Mouse (Mus musculus): ENCODE results near the gene Klhl30. TPM values are rescaled to one million over a fixed set of nuclear protein-coding genes. Genes with fewer than 3 reads are reported as not detected.
A peak's percentile ranks its signal among the peaks of the same experiment; 100 is the strongest.

Klhl30 gene
- polyA plus RNA-seq, 1 experiment from 2014 or later = 0.97 TPM

DNA sequence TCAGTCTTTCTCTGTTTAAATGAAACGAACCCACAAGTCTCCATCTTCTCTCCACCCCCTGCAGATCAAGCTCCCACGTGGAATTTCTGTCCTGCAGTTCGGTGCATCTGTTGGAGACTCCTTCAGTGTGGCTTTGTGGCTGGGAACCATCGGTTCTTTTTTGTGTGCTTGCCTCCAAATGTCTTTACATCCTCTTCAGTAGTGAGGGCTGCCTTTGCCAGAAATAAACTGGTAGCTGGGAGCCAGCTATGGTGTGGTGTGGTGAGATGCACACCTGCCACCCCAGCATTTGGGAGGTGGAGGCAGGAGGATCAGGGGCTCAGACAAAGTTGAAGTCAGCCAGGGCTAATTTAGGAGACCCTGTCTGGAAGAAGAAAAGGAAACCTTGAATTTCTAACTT is 18.7 kb upstream of the Klhl30 start:
- Histone ChIP-seq H3K9ac (no peak overlapping the region), H3K4me2 (no peak overlapping the region), H3K27ac (no peak overlapping the region), H3K4me1 (peaks cover 11% of the 10 kb centered on the region), H3K36me3 (no peaks in the 10 kb centered on the region), H3K9me3 (no peaks in the 10 kb centered on the region), H3K27me3 (no peaks in the 10 kb centered on the region), H3K4me3 (no peak overlapping the region)
- 45% methylated on average over 4 of the region's 4 CpGs for WGBS
- no peak for ATAC-seq (ENCODE audit: insufficient number of reproducible peaks, insufficient read depth, low FRiP score, low TSS enrichment, low read depth)

DNA sequence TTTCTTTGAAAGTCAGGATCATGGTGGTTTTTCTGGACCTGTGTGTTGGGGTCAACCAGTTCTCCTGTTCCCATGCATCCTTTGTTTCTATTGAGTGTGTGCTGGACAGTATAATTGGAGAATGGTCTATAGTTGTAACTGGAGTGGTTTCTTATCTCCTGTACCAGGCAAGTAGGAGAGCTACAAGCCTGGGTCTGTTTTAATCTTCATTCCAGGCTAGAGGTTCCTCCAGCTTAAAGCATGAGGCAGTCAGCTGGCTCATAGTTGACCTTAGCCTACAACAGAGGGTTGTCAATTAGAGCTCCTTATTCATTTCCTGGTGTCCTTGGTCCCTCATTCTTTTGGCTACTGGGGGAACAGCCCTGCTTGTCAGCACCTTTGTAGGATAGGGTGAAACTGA is 17.2 kb upstream of the Klhl30 start:
- Histone ChIP-seq H3K9ac (no peak overlapping the region), H3K27ac (no peak overlapping the region), H3K9me3 (no peaks in the 10 kb centered on the region), H3K27me3 (no peaks in the 10 kb centered on the region), H3K4me3 (no peak overlapping the region), H3K4me1 (peaks cover 4% of the 10 kb centered on the region), H3K36me3 (no peaks in the 10 kb centered on the region), H3K4me2 (no peak overlapping the region)
- ATAC-seq (ENCODE audit: insufficient number of reproducible peaks, insufficient read depth, low FRiP score, low TSS enrichment, low read depth) = no peak

DNA sequence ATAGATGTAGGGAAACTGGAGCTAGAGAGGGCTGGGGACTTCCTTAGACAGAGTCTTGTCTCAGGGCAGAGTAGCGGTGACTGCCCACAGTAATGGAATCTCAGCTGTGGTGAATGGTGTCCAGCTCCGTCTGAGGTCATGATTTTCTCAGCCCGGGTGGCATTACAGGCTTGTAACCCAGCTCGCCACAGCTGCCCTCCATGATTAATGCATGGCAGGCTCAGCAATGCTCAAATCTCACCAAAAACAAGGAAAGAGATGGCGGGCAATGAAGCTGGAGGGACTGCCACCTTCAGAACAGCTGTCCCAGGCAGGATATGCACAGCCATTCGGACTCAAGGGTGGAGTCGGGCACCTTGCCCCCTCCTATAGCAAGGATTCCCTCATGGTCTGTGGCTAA is 13.5 kb upstream of the Klhl30 start:
- WGBS = 87% methylated on average over 7 of the region's 7 CpGs
- peaks cover 21% of the 10 kb centered on the region for H3K27me3 ChIP-seq
- no peak overlapping the region for H3K4me3 ChIP-seq
- no peak overlapping the region for H3K9ac ChIP-seq
- ATAC-seq (ENCODE audit: insufficient number of reproducible peaks, insufficient read depth, low FRiP score, low TSS enrichment, low read depth) = no peak
- no peaks in the 10 kb centered on the region for H3K36me3 ChIP-seq
- no peak overlapping the region for H3K27ac ChIP-seq
- no peaks in the 10 kb centered on the region for H3K9me3 ChIP-seq
- no peaks in the 10 kb centered on the region for H3K4me1 ChIP-seq
- no peak overlapping the region for H3K4me2 ChIP-seq

DNA sequence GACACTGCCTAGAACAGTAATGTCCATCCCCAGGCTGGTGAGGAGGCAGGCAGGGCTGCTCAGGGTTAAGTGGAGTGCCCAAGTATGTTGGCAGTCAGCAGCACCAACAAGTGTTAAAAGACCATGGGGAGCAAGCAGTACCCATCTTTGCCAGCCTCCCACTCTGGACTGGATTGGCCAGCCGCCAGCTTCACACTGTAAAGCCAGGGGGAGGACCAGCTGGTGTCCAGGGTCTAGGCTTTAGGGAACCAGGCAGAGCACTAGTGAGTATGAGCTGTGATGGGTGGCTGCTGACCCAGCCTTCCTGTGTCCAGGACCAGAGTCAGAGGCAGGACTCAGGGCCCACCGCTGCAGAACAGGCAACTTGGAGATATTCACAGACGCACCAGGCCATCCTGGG is 6.8 kb upstream of the Klhl30 start:
- Histone ChIP-seq H3K36me3 (no peaks in the 10 kb centered on the region), H3K9me3 (no peaks in the 10 kb centered on the region), H3K27ac (no peak overlapping the region), H3K4me3 (no peak overlapping the region), H3K4me1 (peaks cover 11% of the 10 kb centered on the region), H3K9ac (no peak overlapping the region), H3K4me2 (no peak overlapping the region), H3K27me3 (peaks cover 66% of the 10 kb centered on the region)
- WGBS = 77% methylated on average over 3 of the region's 3 CpGs
- no peak for ATAC-seq (ENCODE audit: insufficient number of reproducible peaks, insufficient read depth, low FRiP score, low TSS enrichment, low read depth)

DNA sequence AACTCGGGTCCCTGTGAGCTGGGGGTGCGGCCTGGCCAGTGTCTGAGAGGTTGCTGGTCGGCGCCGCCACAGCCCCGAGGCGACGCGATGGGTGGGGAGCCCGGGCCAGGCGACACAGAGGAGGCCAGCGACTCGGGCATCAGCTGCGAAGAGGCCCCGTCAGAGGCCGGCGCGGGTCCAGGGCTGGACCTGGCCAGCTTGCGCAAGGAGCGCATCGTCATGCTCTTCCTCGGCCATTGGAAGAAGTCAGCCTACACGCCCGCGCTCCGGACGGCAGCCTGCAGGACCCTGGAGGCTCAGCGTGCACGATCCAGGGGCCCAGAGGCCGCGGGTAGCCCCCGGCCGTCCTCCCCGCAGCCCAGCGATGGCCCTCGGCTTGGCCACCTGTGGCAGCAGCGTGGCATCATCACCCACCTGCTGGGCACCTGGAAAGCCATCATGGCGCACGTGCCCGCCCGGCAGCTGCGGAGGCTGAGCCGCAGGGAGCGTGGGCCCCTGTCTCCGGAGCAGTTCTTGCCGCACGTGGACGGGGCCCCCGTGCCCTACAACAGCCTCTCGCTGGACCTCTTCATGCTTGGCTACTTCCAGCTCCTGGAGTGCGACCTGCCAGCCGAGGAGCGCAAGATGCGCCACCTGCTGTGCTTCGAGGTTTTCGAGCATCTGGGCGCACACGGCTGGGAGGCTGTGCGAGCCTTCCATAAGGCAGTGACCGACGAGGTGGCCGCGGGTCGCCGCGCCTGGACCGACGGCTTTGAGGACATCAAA is 5.7 kb upstream of the Klhl30 start:
- Histone ChIP-seq H3K27ac (no peak overlapping the region), H3K9ac (0 out of 2 replicates have a peak overlapping the region, but pooled peaks have one; percentile 4)
- 3% methylated on average over 68 of the region's 68 CpGs for WGBS

DNA sequence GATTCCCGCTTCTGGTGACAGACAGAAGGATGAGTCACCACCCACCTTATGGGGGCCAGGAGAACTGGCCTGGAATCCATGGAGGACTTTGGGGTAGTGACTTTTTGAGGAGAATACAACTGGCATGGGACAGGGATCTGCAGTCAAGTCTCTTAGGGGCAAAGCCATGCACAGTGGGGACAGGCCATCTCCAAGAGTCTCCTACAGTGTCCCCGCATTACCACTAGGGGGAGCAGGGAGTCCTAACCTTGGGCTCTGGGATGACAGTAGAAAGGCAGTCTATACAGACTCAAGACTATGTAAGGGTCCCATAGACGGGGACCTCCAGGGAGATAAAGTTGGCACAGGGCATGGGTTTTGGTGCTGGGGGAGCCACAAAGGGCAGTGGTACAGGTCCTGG is 3.9 kb upstream of the Klhl30 start:
- no peak overlapping the region for H3K4me3 ChIP-seq
- no peak overlapping the region for H3K9ac ChIP-seq
- no peaks in the 10 kb centered on the region for H3K9me3 ChIP-seq
- H3K4me1 ChIP-seq = peaks cover 11% of the 10 kb centered on the region
- peaks cover 50% of the 10 kb centered on the region for H3K27me3 ChIP-seq
- no peak overlapping the region for H3K27ac ChIP-seq
- H3K4me2 ChIP-seq = no peak overlapping the region
- 40% methylated on average over 3 of the region's 3 CpGs for WGBS
- H3K36me3 ChIP-seq = no peaks in the 10 kb centered on the region
- 0 out of 2 replicates have a peak, but pooled peaks have one; percentile 18 for ATAC-seq (ENCODE audit: insufficient number of reproducible peaks, insufficient read depth, low FRiP score, low TSS enrichment, low read depth)

More for the DNA sequence above, 5.7 kb upstream of the Klhl30 start:
- H3K9me3 ChIP-seq = no peaks in the 10 kb centered on the region
- peak overlapping the region; percentile 32 for H3K4me3 ChIP-seq
- peak overlapping the region; percentile 56 for H3K4me2 ChIP-seq
- H3K27me3 ChIP-seq = peaks cover 64% of the 10 kb centered on the region
- no peak for ATAC-seq (ENCODE audit: insufficient number of reproducible peaks, insufficient read depth, low FRiP score, low TSS enrichment, low read depth)
- H3K4me1 ChIP-seq = peaks cover 11% of the 10 kb centered on the region
- H3K36me3 ChIP-seq = no peaks in the 10 kb centered on the region

DNA sequence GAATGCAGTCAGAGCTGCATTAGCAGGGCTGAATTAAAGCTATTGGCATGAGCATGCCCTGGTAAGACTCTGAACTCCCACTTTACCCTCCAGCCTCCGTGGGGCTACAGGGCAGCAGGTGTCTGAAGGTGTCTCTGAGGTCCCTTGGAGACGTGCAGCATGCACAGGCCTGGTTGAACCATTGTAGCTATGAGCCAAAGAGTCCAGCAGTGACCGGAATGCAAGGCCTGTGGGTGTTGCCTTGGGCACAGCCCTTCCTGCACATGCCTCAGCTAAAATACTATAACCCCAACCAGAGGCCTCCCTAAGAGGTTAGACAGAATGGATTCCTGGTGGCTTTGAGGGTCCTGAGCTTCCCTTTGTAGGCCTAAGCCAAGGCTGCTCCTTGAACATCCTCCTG is 433 bp downstream of the Klhl30 start:
- no peak for ATAC-seq (ENCODE audit: insufficient number of reproducible peaks, insufficient read depth, low FRiP score, low TSS enrichment, low read depth)
- Histone ChIP-seq H3K4me1 (no peaks in the 10 kb centered on the region), H3K9me3 (no peaks in the 10 kb centered on the region), H3K4me3 (no peak overlapping the region), H3K36me3 (no peaks in the 10 kb centered on the region), H3K9ac (no peak overlapping the region), H3K4me2 (no peak overlapping the region), H3K27me3 (peaks cover 6% of the 10 kb centered on the region), H3K27ac (no peak overlapping the region)
- 76% methylated on average over 3 of the region's 3 CpGs for WGBS

DNA sequence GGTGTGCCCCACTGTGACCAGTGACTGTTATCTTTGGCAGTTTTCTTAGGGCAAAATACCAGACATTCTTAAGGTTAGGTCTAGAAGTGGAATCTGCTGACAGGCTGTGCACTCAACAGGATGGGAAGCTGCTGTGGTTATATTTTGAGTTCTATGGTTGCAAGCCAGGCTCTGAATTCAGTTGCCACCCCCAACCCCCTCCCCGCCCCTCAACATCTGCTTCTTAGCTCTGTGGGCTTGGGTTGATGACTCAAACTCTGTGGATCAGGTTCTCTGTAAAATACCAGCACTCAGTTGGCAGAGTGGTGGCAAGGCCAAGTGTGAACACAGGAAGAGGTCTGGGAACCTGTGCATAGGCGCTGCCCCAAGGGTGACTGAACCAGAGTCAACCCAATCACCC is 1.5 kb downstream of the Klhl30 start:
- no peak overlapping the region for H3K9ac ChIP-seq

DNA sequence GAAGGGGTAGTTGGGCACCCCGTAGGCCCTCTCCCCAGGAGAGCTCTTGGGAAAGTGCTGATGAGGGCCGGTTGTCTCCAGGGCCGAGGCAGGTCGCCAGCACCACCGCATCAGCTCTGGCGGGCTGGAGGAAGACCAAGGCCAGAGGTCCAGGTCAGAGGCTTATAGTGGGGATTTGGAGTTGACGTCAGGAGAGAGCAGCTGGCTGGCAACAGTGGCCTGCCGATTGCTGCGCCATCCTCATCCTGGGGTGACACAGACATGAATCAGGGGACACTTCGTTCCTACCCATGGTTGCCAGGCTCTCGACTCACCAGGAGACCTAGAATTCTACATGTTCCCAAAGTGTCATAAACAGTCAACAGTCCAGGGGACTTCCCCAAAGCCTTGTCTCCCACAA is 5.3 kb downstream of the Klhl30 start:
- Histone ChIP-seq H3K9ac (no peak overlapping the region), H3K36me3 (no peaks in the 10 kb centered on the region), H3K4me3 (no peak overlapping the region), H3K27ac (no peak overlapping the region), H3K27me3 (no peaks in the 10 kb centered on the region), H3K4me1 (no peaks in the 10 kb centered on the region), H3K9me3 (no peaks in the 10 kb centered on the region), H3K4me2 (no peak overlapping the region)
- no peak for ATAC-seq (ENCODE audit: insufficient number of reproducible peaks, insufficient read depth, low FRiP score, low TSS enrichment, low read depth)
- 83% methylated on average over 11 of the region's 11 CpGs for WGBS

More for the DNA sequence above, 1.5 kb downstream of the Klhl30 start:
- Histone ChIP-seq H3K36me3 (no peaks in the 10 kb centered on the region), H3K9me3 (no peaks in the 10 kb centered on the region), H3K27ac (no peak overlapping the region), H3K4me2 (no peak overlapping the region), H3K4me1 (no peaks in the 10 kb centered on the region), H3K27me3 (no peaks in the 10 kb centered on the region), H3K4me3 (no peak overlapping the region)
- 88% methylated on average over 2 of the region's 2 CpGs for WGBS
- no peak for ATAC-seq (ENCODE audit: insufficient number of reproducible peaks, insufficient read depth, low FRiP score, low TSS enrichment, low read depth)

DNA sequence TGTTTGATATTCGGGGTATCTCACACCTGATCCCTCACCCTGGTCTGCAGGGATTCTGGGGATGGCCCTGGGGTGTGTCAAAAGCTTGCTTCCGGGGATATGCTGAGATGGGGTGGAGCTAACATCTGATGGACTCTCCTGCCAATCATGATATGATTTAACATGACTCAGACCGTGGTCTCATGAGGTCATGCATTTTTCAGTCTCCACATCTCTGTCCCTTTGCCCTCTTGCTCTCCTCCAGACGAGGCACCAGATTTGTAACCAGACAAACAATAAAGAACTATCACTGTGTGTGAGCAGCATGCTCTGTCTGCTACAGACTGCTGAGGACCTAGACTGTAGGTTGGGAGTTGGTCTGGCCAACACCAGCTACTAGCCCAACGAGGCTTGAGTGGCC is 11.3 kb downstream of the Klhl30 start:
- Histone ChIP-seq H3K4me3 (no peak overlapping the region), H3K9ac (no peak overlapping the region), H3K36me3 (no peaks in the 10 kb centered on the region), H3K27me3 (peaks cover 14% of the 10 kb centered on the region), H3K9me3 (no peaks in the 10 kb centered on the region; the same call in 1 of the 2 replicates), H3K4me2 (no peak overlapping the region), H3K27ac (no peak overlapping the region), H3K4me1 (peaks cover 14% of the 10 kb centered on the region)
- 74% methylated on average over 5 of the region's 5 CpGs for WGBS
- no peak for ATAC-seq (ENCODE audit: insufficient number of reproducible peaks, insufficient read depth, low FRiP score, low TSS enrichment, low read depth)

DNA sequence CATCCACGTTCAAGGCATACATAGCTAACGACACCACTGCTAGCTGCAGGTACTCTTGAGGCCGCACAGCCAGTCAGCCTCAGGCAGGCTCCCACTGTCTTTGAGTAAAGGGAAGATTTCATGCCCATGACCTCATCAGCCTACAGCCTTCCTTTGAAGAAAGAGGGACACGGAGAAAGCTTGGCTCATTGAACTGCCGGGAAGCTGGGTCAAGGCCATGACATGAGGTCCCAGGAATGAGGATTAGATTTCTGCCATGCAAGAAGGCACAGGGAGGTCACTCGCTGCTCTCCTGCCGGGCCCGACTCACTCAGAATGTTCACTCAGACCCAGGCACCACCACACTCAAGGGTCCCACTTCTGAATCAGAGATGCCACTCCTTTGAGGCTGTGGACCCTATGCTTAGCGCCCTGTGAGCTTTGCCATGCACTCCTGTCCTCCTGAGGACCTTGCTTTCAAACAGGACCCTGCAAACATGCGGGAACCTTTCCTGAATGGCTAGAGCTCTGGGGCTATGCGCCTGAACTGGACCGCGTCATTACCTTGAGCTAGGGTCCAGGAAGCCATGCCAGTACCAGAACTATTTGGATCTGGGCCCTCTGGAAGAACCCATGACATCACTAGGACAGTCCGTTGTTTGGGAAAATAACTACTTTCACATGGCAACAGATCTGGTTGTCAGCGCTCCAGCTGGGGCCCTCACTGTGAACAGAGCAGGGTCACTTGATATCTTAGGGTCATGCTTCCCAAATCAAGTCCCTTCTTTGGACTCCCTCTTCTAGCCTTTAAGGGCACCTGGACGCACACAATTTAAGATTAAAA is 14.2 kb downstream of the Klhl30 start:
- H3K4me3 ChIP-seq = no peak overlapping the region

DNA sequence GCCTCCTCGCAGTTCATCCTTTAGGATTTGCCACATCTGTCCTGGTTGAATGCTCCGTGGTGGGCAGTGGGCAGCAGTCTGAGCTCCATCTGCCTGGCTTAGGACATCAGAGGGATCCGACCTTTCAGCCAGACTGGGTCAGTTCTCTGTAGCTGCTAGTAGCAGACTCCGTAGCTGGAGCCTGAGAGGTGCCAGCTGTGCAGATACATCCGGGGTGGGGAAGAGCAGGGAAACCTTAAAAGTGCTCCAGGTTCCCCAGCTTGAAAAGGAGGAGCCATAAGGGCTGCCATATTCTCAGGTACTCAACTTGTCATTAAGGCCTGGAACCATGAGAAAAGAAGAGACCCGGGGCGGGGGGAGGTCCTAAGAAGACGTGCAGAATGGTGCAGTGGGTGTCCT is 15.0 kb downstream of the Klhl30 start:
- Histone ChIP-seq H3K4me2 (peak overlapping the region; percentile 95), H3K36me3 (peaks cover 12% of the 10 kb centered on the region), H3K4me1 (peaks cover 14% of the 10 kb centered on the region), H3K9ac (peak overlapping the region; percentile 78), H3K4me3 (peak overlapping the region; percentile 56), H3K27ac (no peak overlapping the region), H3K27me3 (peaks cover 14% of the 10 kb centered on the region), H3K9me3 (no peaks in the 10 kb centered on the region; the same call in 1 of the 2 replicates)
- 29% methylated on average over 8 of the region's 8 CpGs for WGBS
- no peak for ATAC-seq (ENCODE audit: insufficient number of reproducible peaks, insufficient read depth, low FRiP score, low TSS enrichment, low read depth)

More for the DNA sequence above, 14.2 kb downstream of the Klhl30 start:
- Histone ChIP-seq H3K27me3 (peaks cover 14% of the 10 kb centered on the region), H3K4me1 (peaks cover 14% of the 10 kb centered on the region), H3K9me3 (no peaks in the 10 kb centered on the region; the same call in 1 of the 2 replicates), H3K36me3 (peaks cover 4% of the 10 kb centered on the region), H3K9ac (no peak overlapping the region), H3K27ac (no peak overlapping the region), H3K4me2 (no peak overlapping the region)
- WGBS = 90% methylated on average over 16 of the region's 16 CpGs
- no peak for ATAC-seq (ENCODE audit: insufficient number of reproducible peaks, insufficient read depth, low FRiP score, low TSS enrichment, low read depth)
